ENCODE assay signal across 9 mouse cellular contexts in the genomic region with DNA sequence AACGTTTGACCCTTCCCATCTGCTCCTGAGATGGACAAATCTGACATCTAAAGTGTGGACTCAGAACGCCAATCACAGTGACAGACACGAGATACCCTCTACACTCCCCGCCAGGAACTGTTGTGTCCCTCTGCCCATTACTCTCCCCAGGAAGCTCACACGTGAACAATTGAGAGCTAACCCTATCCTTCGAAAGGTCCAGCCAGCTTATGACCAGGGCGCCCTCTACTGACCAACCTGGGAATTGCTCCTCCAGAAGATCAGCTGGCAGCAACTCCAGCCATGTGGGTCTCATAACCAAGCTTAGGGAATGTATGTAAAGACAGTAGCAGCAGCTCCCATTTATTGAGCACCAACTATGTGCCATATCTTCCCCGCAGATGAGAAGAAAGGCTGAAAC.
A peak's percentile ranks its signal among the peaks of the same experiment; 100 is the strongest.
DNase-seq lines count a peak whose midpoint lies in the region; ATAC-seq and TF ChIP-seq lines count a peak whose summit lies in the region.
"Had no signal": no experiment of that assay in that cellular context is flagged by ENCODE, and none has a peak within 500 bp of the region (broad histone marks: within the 10 kb centered on the region; RNA-seq: fewer than 3 reads in every experiment).

No protein-coding gene starts in this region.

- no peaks in the 10 kb centered on the region; the same call in 1 of the 2 replicates for H3K27me3 ChIP-seq in hindbrain, embryonic 11.5 days (ENCODE audit: control insufficient read depth, insufficient read depth, low read length)
- H3K27me3 ChIP-seq in hindbrain, embryonic 16.5 days (replicated peaks; ENCODE audit: control insufficient read depth, insufficient read depth, low read length) = no peaks in the 10 kb centered on the region
- H3K27me3 ChIP-seq in embryonic facial prominence, embryonic 15.5 days = no peaks in the 10 kb centered on the region
- H3K27me3 ChIP-seq in midbrain, postnatal 0 days (ENCODE audit: insufficient read depth, low read length) = no peaks in the 10 kb centered on the region
- no peaks in the 10 kb centered on the region for H3K27me3 ChIP-seq in stomach, embryonic 15.5 days (replicated peaks)

- WGBS in hindbrain, embryonic 11.5 days = 7% methylated on average over 8 of the region's 8 CpGs
- WGBS in hindbrain, embryonic 16.5 days = 5% methylated on average over 8 of the region's 8 CpGs
- 6% methylated on average over 8 of the region's 8 CpGs for WGBS in embryonic facial prominence, embryonic 15.5 days
- 5% methylated on average over 8 of the region's 8 CpGs for whole genome bisulfite sequencing in midbrain, postnatal 0 days
- 4% methylated on average over 8 of the region's 8 CpGs for WGBS in stomach, embryonic 15.5 days

- no peaks in the 10 kb centered on the region for H3K36me3 ChIP-seq in hindbrain, embryonic 11.5 days (ENCODE audit: control insufficient read depth, insufficient read depth, low read length)
- no peaks in the 10 kb centered on the region for H3K36me3 ChIP-seq in hindbrain, embryonic 16.5 days (ENCODE audit: control insufficient read depth, insufficient read depth, low read length)
- H3K36me3 ChIP-seq in embryonic facial prominence, embryonic 15.5 days = no peaks in the 10 kb centered on the region
- H3K36me3 ChIP-seq in midbrain, postnatal 0 days (ENCODE audit: insufficient read depth, low read length) = no peaks in the 10 kb centered on the region
- H3K36me3 ChIP-seq in stomach, embryonic 15.5 days = no peaks in the 10 kb centered on the region

- no peak overlapping the region for H3K4me3 ChIP-seq in hindbrain, embryonic 11.5 days (ENCODE audit: low read depth, low read length)
- no peak overlapping the region for H3K4me3 ChIP-seq in hindbrain, embryonic 16.5 days (ENCODE audit: low read length)
- no peak overlapping the region for H3K4me3 ChIP-seq in embryonic facial prominence, embryonic 15.5 days (replicated peaks)
- H3K4me3 ChIP-seq in midbrain, postnatal 0 days (ENCODE audit: low read depth, low read length) = no peak overlapping the region
- H3K4me3 ChIP-seq in stomach, embryonic 15.5 days (replicated peaks) = no peak overlapping the region
- H3K4me3 ChIP-seq: myocyte had no signal

- ATAC-seq in hindbrain, embryonic 11.5 days (ENCODE audit: low FRiP score) = no peak
- no peak for ATAC-seq in hindbrain, embryonic 16.5 days
- ATAC-seq in embryonic facial prominence, embryonic 15.5 days (ENCODE audit: insufficient number of reproducible peaks, low FRiP score, low TSS enrichment, low read depth) = no peak
- ATAC-seq in midbrain, postnatal 0 days (ENCODE audit: low FRiP score) = no peak
- no peak for ATAC-seq in stomach, embryonic 15.5 days (ENCODE audit: insufficient read depth, low FRiP score, low read depth)

- no peak overlapping the region for H3K4me2 ChIP-seq in hindbrain, embryonic 11.5 days (replicated peaks; ENCODE audit: low read depth, low read length)
- no peak overlapping the region for H3K4me2 ChIP-seq in hindbrain, embryonic 16.5 days (ENCODE audit: low read length)
- H3K4me2 ChIP-seq in embryonic facial prominence, embryonic 15.5 days (replicated peaks) = no peak overlapping the region
- no peak overlapping the region for H3K4me2 ChIP-seq in midbrain, postnatal 0 days (ENCODE audit: low read depth, low read length, poor library complexity, severe bottlenecking)
- H3K4me2 ChIP-seq in stomach, embryonic 15.5 days = no peak overlapping the region

- no peaks in the 10 kb centered on the region for H3K9me3 ChIP-seq in hindbrain, embryonic 11.5 days (ENCODE audit: control insufficient read depth, low read length)
- H3K9me3 ChIP-seq in hindbrain, embryonic 16.5 days (ENCODE audit: control insufficient read depth, low read length) = no peaks in the 10 kb centered on the region
- no peaks in the 10 kb centered on the region for H3K9me3 ChIP-seq in embryonic facial prominence, embryonic 15.5 days (replicated peaks)
- no peaks in the 10 kb centered on the region for H3K9me3 ChIP-seq in midbrain, postnatal 0 days (ENCODE audit: low read length)
- H3K9me3 ChIP-seq in stomach, embryonic 15.5 days = no peaks in the 10 kb centered on the region

- H3K9ac ChIP-seq in hindbrain, embryonic 11.5 days (ENCODE audit: low read depth, low read length) = no peak overlapping the region
- no peak overlapping the region for H3K9ac ChIP-seq in hindbrain, embryonic 16.5 days (ENCODE audit: low read depth, low read length)
- no peak overlapping the region for H3K9ac ChIP-seq in embryonic facial prominence, embryonic 15.5 days
- H3K9ac ChIP-seq in midbrain, postnatal 0 days (replicated peaks; ENCODE audit: low read length, poor library complexity, severe bottlenecking) = no peak overlapping the region
- no peak overlapping the region for H3K9ac ChIP-seq in stomach, embryonic 15.5 days

- peaks cover 8% of the 10 kb centered on the region for H3K4me1 ChIP-seq in hindbrain, embryonic 11.5 days (replicated peaks; ENCODE audit: control insufficient read depth, insufficient read depth, low read length)
- peaks cover 14% of the 10 kb centered on the region for H3K4me1 ChIP-seq in hindbrain, embryonic 16.5 days (ENCODE audit: control insufficient read depth, insufficient read depth, low read depth, low read length)
- H3K4me1 ChIP-seq in embryonic facial prominence, embryonic 15.5 days = peaks cover 72% of the 10 kb centered on the region
- no peaks in the 10 kb centered on the region for H3K4me1 ChIP-seq in midbrain, postnatal 0 days (ENCODE audit: insufficient read depth, low read length)
- H3K4me1 ChIP-seq in stomach, embryonic 15.5 days = peaks cover 56% of the 10 kb centered on the region

- TF ChIP-seq CTCF in midbrain, postnatal 0 days (IDR thresholded peaks at IDR 0.05) = peak; percentile 97

- H3K27ac ChIP-seq in hindbrain, embryonic 11.5 days (ENCODE audit: low read depth, low read length) = no peak overlapping the region
- no peak overlapping the region for H3K27ac ChIP-seq in hindbrain, embryonic 16.5 days (ENCODE audit: low read depth, low read length)
- H3K27ac ChIP-seq in embryonic facial prominence, embryonic 15.5 days (replicated peaks) = peak overlapping the region; percentile 88; the same call in 1 of the 2 replicates
- no peak overlapping the region for H3K27ac ChIP-seq in midbrain, postnatal 0 days (ENCODE audit: low read depth, low read length)
- H3K27ac ChIP-seq in stomach, embryonic 15.5 days = peak overlapping the region; percentile 91

- peak; percentile 89 for DNase-seq in hindbrain, embryonic 11.5 days (ENCODE audit: low spot score)
- peak; percentile 62 to 70 for DNase-seq in adrenal gland, postnatal 4 days (ENCODE audit: low spot score in 2 of 2)
- DNase-seq in heart, postnatal 36 days = peak; percentile 85 to 90
- DNase-seq in left cerebral cortex, postnatal 10 days (ENCODE audit: extremely low spot score in 1 of 2, low spot score in 2 of 2) = peak; percentile 78 to 81
- DNase-seq in midbrain, postnatal 0 days (ENCODE audit: low spot score) = peak; percentile 78

- intact Hi-C loops in heart, postnatal 36 days (cut with DNase I) = loop anchor here (1.0 to 2.0 kb wide), 2 partner anchors 44 to 56 kb away; no protein-coding TSS in a partner anchor
- intact Hi-C loops in left cerebral cortex, postnatal 10 days (cut with DNase I) = loop anchor here (2.0 kb wide), 1 partner anchor 56 kb away; no protein-coding TSS in a partner anchor

Comparison
In these comparisons a context has a peak if more than half of its experiments do, and no peak if none do; other contexts are left out.
1. H3K27ac ChIP-seq: peak in embryonic facial prominence, embryonic 15.5 days (single experiment) and stomach, embryonic 15.5 days (single experiment); none in hindbrain, embryonic 11.5 days (single experiment), hindbrain, embryonic 16.5 days (single experiment) and midbrain, postnatal 0 days (single experiment).
2. Peak in every context shown above with its lines, with median percentiles within 50 percentile points of each other: DNase-seq.